Mouse (Mus musculus) ES-E14 (cell line): ENCODE results near the gene Gm28305.

Experiments
- HCFC1 ChIP-seq: IDR thresholded peaks from 2 replicates; pipeline ENCODE4 v1.6.1; 2012; ENCODE audit warnings: low read length, inconsistent platforms, borderline replicate concordance; ENCODE audit not compliant: insufficient read depth
- ZC3H11A ChIP-seq: IDR thresholded peaks from 2 replicates; pipeline ENCODE4 v1.6.1; 2012; ENCODE audit warnings: low read depth, mild to moderate bottlenecking, inconsistent platforms, low read length, borderline replicate concordance
- ZNF384 ChIP-seq: IDR thresholded peaks from 2 replicates; pipeline ENCODE4 v1.6.1; 2012; ENCODE audit warnings: low read depth, low read length, inconsistent platforms

- TF ChIP-seq ZNF384: no peak
- no peak for TF ChIP-seq HCFC1
- no peak for TF ChIP-seq ZC3H11A
Measured at GRCm38 (mm10) chr9:104092945-104093344, 52.5 kb downstream of the Gm28305 start.
